Mouse (Mus musculus): ENCODE results near the gene Anxa9. TPM values are rescaled to one million over a fixed set of nuclear protein-coding genes. Genes with fewer than 3 reads are reported as not detected.

Gene Anxa9
- polyA plus RNA-seq, 1 experiment from 2014 or later, result 2.5 TPM

DNA sequence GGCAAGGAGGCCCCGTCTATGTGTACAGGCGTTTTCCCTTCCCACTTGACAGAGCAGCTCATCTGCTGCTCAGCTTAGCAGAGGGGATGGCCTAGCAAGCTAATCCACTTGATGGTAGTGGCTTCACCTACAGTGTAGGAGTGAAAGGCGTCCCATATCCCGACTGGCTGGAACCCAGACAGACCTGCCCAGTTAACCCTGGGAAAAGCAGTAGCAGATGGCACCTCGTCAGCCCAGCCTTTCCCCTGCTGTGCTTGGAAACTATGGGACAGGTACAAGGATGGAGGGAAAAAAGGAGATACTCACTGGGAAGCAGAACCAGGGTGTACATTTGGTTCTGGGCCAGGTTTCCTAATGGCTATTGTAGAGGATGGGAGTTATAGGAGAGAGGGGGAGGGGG, 56.6 kb downstream of the Anxa9 start:
- Histone ChIP-seq H3K36me3 (peaks cover 30% of the 10 kb centered on the region), H3K27ac (no peak overlapping the region), H3K27me3 (ENCODE audit: insufficient read depth, poor library complexity, severe bottlenecking) (no peaks in the 10 kb centered on the region), H3K4me1 (no peaks in the 10 kb centered on the region), H3K4me3 (no peak overlapping the region), H3K9me3 (no peaks in the 10 kb centered on the region)
- DNase-seq (ENCODE audit: low spot score), result no peak
- WGBS, result 75% methylated on average over 5 of the region's 5 CpGs

DNA sequence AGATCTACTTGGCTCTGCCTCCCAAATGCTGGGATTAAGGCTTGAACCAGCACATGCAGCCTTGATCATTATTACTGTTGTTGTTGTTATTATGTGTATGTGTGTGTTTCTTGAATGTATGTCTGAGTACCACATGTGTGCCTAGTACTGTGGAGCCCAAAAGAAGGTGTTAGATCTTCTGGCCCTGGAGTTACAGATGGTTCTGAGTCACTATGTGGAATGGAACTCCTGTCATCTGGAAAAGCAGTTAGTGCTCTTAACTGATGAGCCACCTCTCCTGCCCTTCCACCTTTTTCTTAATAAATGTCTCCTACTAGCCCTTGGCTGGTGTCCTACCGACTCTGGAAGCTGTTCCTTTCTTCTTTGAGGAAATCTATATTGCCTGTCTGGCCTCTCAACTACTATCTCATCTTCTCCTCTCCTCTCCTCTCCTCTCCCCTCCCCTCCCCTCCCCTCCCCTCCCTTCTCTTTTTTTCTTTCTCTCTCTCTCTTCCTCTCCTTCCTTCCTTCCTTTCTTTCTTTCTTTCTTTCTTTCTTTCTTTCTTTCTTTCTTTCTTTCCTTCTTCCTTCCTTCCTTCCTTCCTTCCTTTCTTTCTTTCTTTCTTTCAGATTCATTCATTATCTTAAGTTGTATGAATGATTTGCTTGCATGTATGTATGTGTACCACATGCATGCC, 59.2 kb downstream of the Anxa9 start:
- 69% methylated on average over 1 of the region's 1 CpGs for WGBS
- Histone ChIP-seq H3K4me1 (0 out of 2 replicates have a peak, but pooled peaks cover 2% of the 10 kb centered on the region), H3K36me3 (peaks cover 14% of the 10 kb centered on the region), H3K27ac (no peak overlapping the region), H3K9me3 (no peaks in the 10 kb centered on the region), H3K27me3 (ENCODE audit: insufficient read depth, poor library complexity, severe bottlenecking) (no peaks in the 10 kb centered on the region), H3K4me3 (no peak overlapping the region)
- DNase-seq (ENCODE audit: low spot score), result no peak

DNA sequence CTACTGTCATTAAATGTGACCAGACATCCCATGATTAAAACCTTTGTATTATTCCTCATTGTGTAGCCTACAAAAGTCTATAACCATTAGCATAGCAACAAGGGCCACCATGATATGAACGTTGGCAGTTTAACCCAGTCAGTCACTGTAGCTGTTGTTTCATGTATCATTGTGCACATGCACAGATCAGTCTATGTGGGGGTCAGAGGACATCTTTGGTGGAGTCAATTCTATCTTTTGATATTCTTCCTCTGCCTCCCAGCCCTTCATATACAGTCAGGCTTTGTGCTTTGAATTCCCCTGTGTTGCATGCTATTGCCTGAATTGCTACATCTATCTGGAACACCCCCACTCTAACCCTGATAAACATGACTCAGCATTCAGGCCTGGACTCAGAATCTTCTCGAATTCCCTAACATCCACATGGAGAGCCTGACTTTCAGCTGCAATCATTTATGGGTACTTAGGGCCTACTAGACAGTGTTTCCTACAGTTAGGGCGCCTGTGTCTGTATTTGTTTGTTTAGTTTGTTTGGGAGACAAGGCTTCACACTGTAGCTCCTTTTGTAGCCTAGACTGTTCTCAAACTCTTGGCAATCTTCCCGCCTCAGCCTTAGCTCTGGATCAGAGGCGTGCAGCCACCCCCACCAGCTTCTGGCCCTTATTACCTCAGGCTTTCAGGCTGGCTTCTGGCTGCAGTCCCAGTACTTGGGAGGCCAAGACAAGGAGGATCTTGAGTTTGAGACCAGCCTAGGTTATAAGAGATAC, 60.3 kb downstream of the Anxa9 start:
- no peak for DNase-seq (ENCODE audit: low spot score)
- H3K4me3 ChIP-seq, result no peak overlapping the region
- WGBS, result 82% methylated on average over 5 of the region's 5 CpGs
- peaks cover 11% of the 10 kb centered on the region for H3K36me3 ChIP-seq
- H3K27me3 ChIP-seq (ENCODE audit: insufficient read depth, poor library complexity, severe bottlenecking), result no peaks in the 10 kb centered on the region
- H3K4me1 ChIP-seq, result 0 out of 2 replicates have a peak, but pooled peaks cover 2% of the 10 kb centered on the region
- H3K9me3 ChIP-seq, result no peaks in the 10 kb centered on the region
- H3K27ac ChIP-seq, result no peak overlapping the region

Other genes starting within 250 kb of the Anxa9 start
- gene Pip5k1a, start 200.2 kb downstream of the Anxa9 start, polyA plus RNA-seq (2016; fragmentation: Nextera tagmentation; extraction: Ambion mirVana), result 18.3 and 18.8 TPM in 2 replicates
- gene Vps72, start 196.2 kb downstream of the Anxa9 start, polyA plus RNA-seq (2016; fragmentation: Nextera tagmentation; extraction: Ambion mirVana), result 124 and 172 TPM in 2 replicates
- 0.70 and 0.90 TPM in 2 replicates for gene Tmod4, start 182.7 kb downstream of the Anxa9 start, polyA plus RNA-seq (2016; fragmentation: Nextera tagmentation; extraction: Ambion mirVana)
- 55.3 and 60.9 TPM in 2 replicates for gene Scnm1, start 173.2 kb downstream of the Anxa9 start, polyA plus RNA-seq (2016; fragmentation: Nextera tagmentation; extraction: Ambion mirVana)
- gene Lysmd1, start 173.1 kb downstream of the Anxa9 start, polyA plus RNA-seq (2016; fragmentation: Nextera tagmentation; extraction: Ambion mirVana), result 8.7 and 10.1 TPM in 2 replicates
- gene Tnfaip8l2, start 164.8 kb downstream of the Anxa9 start, polyA plus RNA-seq (2016; fragmentation: Nextera tagmentation; extraction: Ambion mirVana), result 0.21 and 1.2 TPM in 2 replicates
- 1.9 and 4.1 TPM in 2 replicates for gene Sema6c, start 146.7 kb downstream of the Anxa9 start, polyA plus RNA-seq (2016; fragmentation: Nextera tagmentation; extraction: Ambion mirVana)
- 8.7 and 8.8 TPM in 2 replicates for gene Gabpb2, start 89.3 kb downstream of the Anxa9 start, polyA plus RNA-seq (2016; fragmentation: Nextera tagmentation; extraction: Ambion mirVana)
- 59.8 and 74.9 TPM in 2 replicates for gene Cdc42se1, start 78.4 kb downstream of the Anxa9 start, polyA plus RNA-seq (2016; fragmentation: Nextera tagmentation; extraction: Ambion mirVana)
- gene Mllt11, start 75.0 kb downstream of the Anxa9 start, polyA plus RNA-seq (2016; fragmentation: Nextera tagmentation; extraction: Ambion mirVana), result 10.7 and 11.1 TPM in 2 replicates
- 0.69 and 0.97 TPM in 2 replicates for gene Gm128, start 65.6 kb downstream of the Anxa9 start, polyA plus RNA-seq (2016; fragmentation: Nextera tagmentation; extraction: Ambion mirVana)
- gene Bnipl, start 56.0 kb downstream of the Anxa9 start, polyA plus RNA-seq (2016; fragmentation: Nextera tagmentation; extraction: Ambion mirVana), result 0.22 and 0.43 TPM in 2 replicates
- 26.2 and 27.0 TPM in 2 replicates for gene Mindy1, start 25.8 kb downstream of the Anxa9 start, polyA plus RNA-seq (2016; fragmentation: Nextera tagmentation; extraction: Ambion mirVana)
- gene Prune1, start 25.1 kb downstream of the Anxa9 start, polyA plus RNA-seq (2016; fragmentation: Nextera tagmentation; extraction: Ambion mirVana), result 30.7 and 31.1 TPM in 2 replicates
- 147 TPM in 2 replicates for gene Cers2, start 7.6 kb upstream of the Anxa9 start, polyA plus RNA-seq (2016; fragmentation: Nextera tagmentation; extraction: Ambion mirVana)
- 33.0 and 42.8 TPM in 2 replicates for gene Setdb1, start 50.0 kb upstream of the Anxa9 start, polyA plus RNA-seq (2016; fragmentation: Nextera tagmentation; extraction: Ambion mirVana)
- not detected in 2 replicates for gene 4930558C23Rik, start 95.7 kb upstream of the Anxa9 start, polyA plus RNA-seq (2016; fragmentation: Nextera tagmentation; extraction: Ambion mirVana)
- 30.1 and 32.8 TPM in 2 replicates for gene Arnt, start 127.2 kb upstream of the Anxa9 start, polyA plus RNA-seq (2016; fragmentation: Nextera tagmentation; extraction: Ambion mirVana)
- 4.2 and 10.2 TPM in 2 replicates for gene Ctsk, start 192.1 kb upstream of the Anxa9 start, polyA plus RNA-seq (2016; fragmentation: Nextera tagmentation; extraction: Ambion mirVana)
- 0.96 and 1.9 TPM in 2 replicates for gene Ctss, start 219.6 kb upstream of the Anxa9 start, polyA plus RNA-seq (2016; fragmentation: Nextera tagmentation; extraction: Ambion mirVana)

All from heart, embryonic 10.5 days (tissue).